Mouse (Mus musculus): ENCODE measurements around the gene Eef1akmt3. TPM values are rescaled to one million over a fixed set of nuclear protein-coding genes. Genes with fewer than 3 reads are reported as not detected.
A peak's percentile ranks its signal among the peaks of the same experiment; 100 is the strongest.

The Eef1akmt3 gene
- polyA plus RNA-seq, 1 experiment from 2014 or later, result 0.29 TPM

DNA sequence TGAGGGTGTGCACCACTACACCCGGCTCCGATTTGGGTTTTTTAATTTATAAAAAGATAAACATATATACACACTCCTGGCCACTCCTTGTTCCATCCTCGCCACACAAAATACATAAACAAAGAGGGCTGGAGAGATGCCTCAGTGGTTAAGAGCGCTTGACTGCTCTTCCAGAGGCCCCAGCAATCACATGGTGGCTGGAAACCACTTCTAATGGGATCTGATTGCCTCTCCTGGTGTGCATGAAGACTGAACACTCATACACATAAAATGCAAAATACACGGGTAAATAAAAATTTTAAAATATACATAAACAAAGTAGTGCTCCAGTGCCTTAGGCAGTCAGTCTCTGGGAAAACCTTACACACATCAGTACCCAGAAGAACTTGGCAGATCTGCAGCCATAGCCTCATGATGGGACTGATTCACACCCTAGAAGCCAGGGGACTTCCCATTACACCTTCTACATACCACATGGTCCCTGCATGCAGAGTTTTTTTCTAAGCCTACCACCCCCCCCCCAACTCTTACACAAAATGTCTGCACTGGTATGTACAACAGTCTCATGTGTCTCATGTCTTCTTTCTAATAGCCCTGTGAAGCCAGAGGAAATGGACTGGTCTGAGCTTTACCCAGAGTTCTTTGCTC, 1.3 kb upstream of the Eef1akmt3 start:
- Histone ChIP-seq H3K4me2 (ENCODE audit: low read depth, low read length) (peak overlapping the region; percentile 85), H3K36me3 (replicated peaks; ENCODE audit: control insufficient read depth, insufficient read depth, low read depth, low read length) (peaks cover 3% of the 10 kb centered on the region), H3K9me3 (replicated peaks; ENCODE audit: control insufficient read depth, low read length) (no peaks in the 10 kb centered on the region), H3K27me3 (ENCODE audit: control insufficient read depth, insufficient read depth, low read length) (no peaks in the 10 kb centered on the region; the same call in none of the 2 replicates), H3K4me1 (ENCODE audit: control insufficient read depth, insufficient read depth, low read length) (no peaks in the 10 kb centered on the region), H3K4me3 (ENCODE audit: low read depth, low read length) (peak overlapping the region; percentile 78), H3K9ac (replicated peaks; ENCODE audit: low read length) (peak overlapping the region; percentile 72), H3K27ac (replicated peaks; ENCODE audit: low read depth, low read length) (no peak overlapping the region)
- DNase-seq (ENCODE audit: low spot score) (no peak), ATAC-seq (replicated peaks; ENCODE audit: insufficient number of reproducible peaks, low FRiP score, low TSS enrichment, low read depth) (no peak)
- 23% methylated on average over 5 of the region's 5 CpGs for WGBS

DNA sequence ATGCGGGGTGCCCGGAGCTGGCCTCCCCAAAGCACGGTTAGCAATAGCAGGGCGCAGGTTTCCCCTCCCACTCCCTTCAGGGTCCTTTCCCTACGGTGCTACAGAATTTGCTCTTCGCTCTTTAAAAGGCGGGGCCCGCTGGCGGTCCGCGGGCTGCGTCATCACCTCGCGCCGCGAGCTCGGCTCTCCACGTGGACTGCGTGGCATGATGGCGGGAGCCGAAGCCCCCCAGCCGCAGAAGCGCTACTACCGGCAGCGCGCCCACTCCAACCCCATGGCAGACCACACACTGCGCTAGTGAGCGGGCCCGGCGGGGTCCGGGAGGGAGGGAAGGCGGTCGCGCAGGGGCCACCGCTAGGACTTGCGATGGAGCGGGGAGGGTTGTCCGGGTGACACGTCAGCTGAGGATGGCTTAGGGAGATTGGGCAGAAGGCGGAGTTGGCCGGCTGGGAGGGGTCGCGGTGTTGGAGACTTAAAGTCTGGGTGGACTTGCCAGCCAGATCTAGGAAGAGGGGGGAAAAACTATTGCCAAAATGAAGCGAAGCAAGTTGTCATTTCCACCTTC, 543 bp upstream of the Eef1akmt3 start:
- under 1% methylated on average over 41 of the region's 44 CpGs for WGBS
- peaks cover 3% of the 10 kb centered on the region for H3K36me3 ChIP-seq (replicated peaks; ENCODE audit: control insufficient read depth, insufficient read depth, low read depth, low read length)
- no peak overlapping the region; the same call in 1 of the 2 replicates for H3K27ac ChIP-seq (replicated peaks; ENCODE audit: low read depth, low read length)

DNA sequence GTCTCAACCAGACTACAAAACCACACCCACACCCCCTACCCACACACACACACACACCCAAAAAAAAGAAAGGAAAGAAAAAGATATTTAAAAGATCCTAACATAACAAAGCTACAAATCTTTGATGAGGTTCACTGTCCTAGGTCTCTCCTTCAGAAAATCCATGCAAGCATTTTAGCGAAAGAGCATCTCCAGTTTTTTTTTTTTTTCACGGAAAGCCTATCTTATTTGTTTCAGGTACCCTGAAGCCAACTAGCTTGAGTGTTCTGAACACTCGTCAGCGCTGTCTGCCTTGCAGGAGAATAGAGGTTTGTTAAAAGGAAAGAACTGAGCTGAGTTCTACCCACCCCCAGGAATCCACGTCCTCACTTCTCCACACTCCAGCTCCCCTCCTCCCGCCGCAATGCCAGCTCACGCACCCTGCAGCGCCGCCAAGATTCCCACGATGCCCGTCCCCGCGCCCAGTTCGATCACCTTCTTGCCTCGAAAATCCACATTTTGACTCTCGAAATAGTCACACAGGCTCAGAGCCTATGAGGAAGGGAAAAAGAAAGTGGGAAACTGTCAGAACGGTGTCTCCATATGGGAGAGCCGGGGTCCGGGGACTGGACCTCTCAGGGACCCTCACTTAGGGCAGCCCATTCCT, 621 bp downstream of the Eef1akmt3 start:
- peak overlapping the region; percentile 85 for H3K4me2 ChIP-seq (ENCODE audit: low read depth, low read length)
- peaks cover 3% of the 10 kb centered on the region for H3K36me3 ChIP-seq (replicated peaks; ENCODE audit: control insufficient read depth, insufficient read depth, low read depth, low read length)
- no peaks in the 10 kb centered on the region for H3K9me3 ChIP-seq (replicated peaks; ENCODE audit: control insufficient read depth, low read length)
- DNase-seq (ENCODE audit: low spot score) (peak; percentile 16), ATAC-seq (replicated peaks; ENCODE audit: insufficient number of reproducible peaks, low FRiP score, low TSS enrichment, low read depth) (peak; percentile 44)
- WGBS, result 2% methylated on average over 20 of the region's 20 CpGs
- H3K27me3 ChIP-seq (ENCODE audit: control insufficient read depth, insufficient read depth, low read length), result no peaks in the 10 kb centered on the region
- H3K27ac ChIP-seq (replicated peaks; ENCODE audit: low read depth, low read length), result no peak overlapping the region
- peak overlapping the region; percentile 78 for H3K4me3 ChIP-seq (ENCODE audit: low read depth, low read length)
- H3K9ac ChIP-seq (replicated peaks; ENCODE audit: low read length), result peak overlapping the region; percentile 72
- H3K4me1 ChIP-seq (ENCODE audit: control insufficient read depth, insufficient read depth, low read length), result no peaks in the 10 kb centered on the region

More for the DNA sequence above, 543 bp upstream of the Eef1akmt3 start:
- peak; percentile 94 for DNase-seq (ENCODE audit: low spot score)
- peak overlapping the region; percentile 85 for H3K4me2 ChIP-seq (ENCODE audit: low read depth, low read length)
- H3K27me3 ChIP-seq (ENCODE audit: control insufficient read depth, insufficient read depth, low read length), result no peaks in the 10 kb centered on the region
- H3K9me3 ChIP-seq (replicated peaks; ENCODE audit: control insufficient read depth, low read length), result no peaks in the 10 kb centered on the region
- H3K4me3 ChIP-seq (ENCODE audit: low read depth, low read length), result peak overlapping the region; percentile 78
- peak; percentile 82 for ATAC-seq (replicated peaks; ENCODE audit: insufficient number of reproducible peaks, low FRiP score, low TSS enrichment, low read depth)
- peak overlapping the region; percentile 72 for H3K9ac ChIP-seq (replicated peaks; ENCODE audit: low read length)
- H3K4me1 ChIP-seq (ENCODE audit: control insufficient read depth, insufficient read depth, low read length), result no peaks in the 10 kb centered on the region

DNA sequence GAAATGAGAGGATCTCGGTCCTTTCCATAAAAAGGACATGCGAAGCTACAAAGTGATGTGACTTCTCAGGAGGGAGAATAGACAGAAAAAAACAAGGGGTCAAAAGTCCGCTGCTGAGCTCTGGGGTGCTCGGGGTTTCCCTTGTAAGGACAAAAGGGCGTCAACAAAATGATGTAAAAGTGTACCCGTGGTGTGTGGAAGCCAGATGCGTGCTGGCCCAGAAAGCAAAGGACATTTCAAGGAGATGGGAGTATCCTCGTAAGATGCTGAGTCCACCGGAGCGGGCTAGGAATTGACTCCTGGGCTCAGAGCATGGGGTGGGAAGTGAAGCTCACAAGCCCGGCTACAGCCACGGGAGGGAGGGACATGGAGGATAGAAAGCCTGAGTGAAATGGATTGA, 3.7 kb downstream of the Eef1akmt3 start:
- Histone ChIP-seq H3K9ac (replicated peaks; ENCODE audit: low read length) (no peak overlapping the region), H3K4me3 (ENCODE audit: low read depth, low read length) (no peak overlapping the region), H3K27ac (replicated peaks; ENCODE audit: low read depth, low read length) (no peak overlapping the region), H3K36me3 (replicated peaks; ENCODE audit: control insufficient read depth, insufficient read depth, low read depth, low read length) (no peaks in the 10 kb centered on the region), H3K4me1 (ENCODE audit: control insufficient read depth, insufficient read depth, low read length) (no peaks in the 10 kb centered on the region), H3K27me3 (ENCODE audit: control insufficient read depth, insufficient read depth, low read length) (no peaks in the 10 kb centered on the region), H3K9me3 (replicated peaks; ENCODE audit: control insufficient read depth, low read length) (no peaks in the 10 kb centered on the region), H3K4me2 (ENCODE audit: low read depth, low read length) (no peak overlapping the region)
- no peak for DNase-seq (ENCODE audit: low spot score)
- no peak for ATAC-seq (replicated peaks; ENCODE audit: insufficient number of reproducible peaks, low FRiP score, low TSS enrichment, low read depth)
- 80% methylated on average over 12 of the region's 12 CpGs for WGBS

DNA sequence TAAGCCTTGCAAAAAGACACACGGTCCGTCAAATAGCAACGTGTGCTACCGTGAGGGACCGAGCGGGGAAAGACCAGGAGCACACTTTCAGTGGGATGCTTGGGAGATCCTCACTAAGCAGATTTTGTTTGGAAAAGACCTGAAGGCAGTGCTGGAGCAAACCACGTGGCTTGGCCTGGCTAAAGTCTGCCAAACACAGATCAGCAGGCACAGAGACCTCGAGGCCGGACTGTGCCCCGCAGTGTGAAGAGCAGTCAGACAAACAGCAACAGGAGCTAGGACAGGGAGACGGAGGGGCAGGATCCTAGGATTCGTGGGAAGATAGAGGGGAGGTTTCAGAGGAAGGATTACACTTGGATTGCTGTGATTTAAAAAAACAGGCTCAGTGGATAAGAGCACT, 5.0 kb downstream of the Eef1akmt3 start:
- no peaks in the 10 kb centered on the region for H3K4me1 ChIP-seq (ENCODE audit: control insufficient read depth, insufficient read depth, low read length)
- no peak overlapping the region for H3K27ac ChIP-seq (replicated peaks; ENCODE audit: low read depth, low read length)
- H3K4me3 ChIP-seq (ENCODE audit: low read depth, low read length), result no peak overlapping the region
- H3K36me3 ChIP-seq (replicated peaks; ENCODE audit: control insufficient read depth, insufficient read depth, low read depth, low read length), result no peaks in the 10 kb centered on the region
- DNase-seq (ENCODE audit: low spot score) (no peak), ATAC-seq (replicated peaks; ENCODE audit: insufficient number of reproducible peaks, low FRiP score, low TSS enrichment, low read depth) (no peak)
- no peak overlapping the region for H3K4me2 ChIP-seq (ENCODE audit: low read depth, low read length)
- no peaks in the 10 kb centered on the region for H3K9me3 ChIP-seq (replicated peaks; ENCODE audit: control insufficient read depth, low read length)
- H3K27me3 ChIP-seq (ENCODE audit: control insufficient read depth, insufficient read depth, low read length), result no peaks in the 10 kb centered on the region
- 83% methylated on average over 12 of the region's 12 CpGs for WGBS
- H3K9ac ChIP-seq (replicated peaks; ENCODE audit: low read length), result no peak overlapping the region

DNA sequence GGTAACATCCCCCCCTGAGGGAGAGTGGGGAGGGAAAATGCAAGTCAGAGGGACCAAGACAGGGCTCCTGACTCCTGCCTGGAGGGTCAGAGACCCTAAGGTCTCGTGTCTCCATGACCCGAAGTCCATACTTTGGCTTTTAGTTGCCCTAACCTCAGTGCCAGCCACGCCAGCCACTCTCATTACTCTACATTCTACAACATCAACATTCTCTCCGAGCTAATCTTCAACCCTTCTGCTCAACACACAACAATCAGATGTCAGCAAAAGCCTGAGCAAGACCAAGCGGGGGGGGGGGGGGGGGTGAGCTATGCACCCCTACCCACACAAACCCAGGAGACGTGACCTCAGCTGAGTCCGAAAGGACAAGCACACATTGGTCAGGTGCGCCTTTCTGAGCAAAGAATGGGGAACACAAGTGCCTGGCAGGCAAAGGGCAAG, 8.0 kb downstream of the Eef1akmt3 start:
- Histone ChIP-seq H3K9ac (replicated peaks; ENCODE audit: low read length) (no peak overlapping the region), H3K4me2 (ENCODE audit: low read depth, low read length) (no peak overlapping the region), H3K27ac (replicated peaks; ENCODE audit: low read depth, low read length) (no peak overlapping the region), H3K36me3 (replicated peaks; ENCODE audit: control insufficient read depth, insufficient read depth, low read depth, low read length) (0 out of 2 replicates have a peak, but pooled peaks cover 2% of the 10 kb centered on the region), H3K9me3 (replicated peaks; ENCODE audit: control insufficient read depth, low read length) (no peaks in the 10 kb centered on the region), H3K4me3 (ENCODE audit: low read depth, low read length) (no peak overlapping the region), H3K27me3 (ENCODE audit: control insufficient read depth, insufficient read depth, low read length) (no peaks in the 10 kb centered on the region), H3K4me1 (ENCODE audit: control insufficient read depth, insufficient read depth, low read length) (no peaks in the 10 kb centered on the region)
- 81% methylated on average over 8 of the region's 8 CpGs for WGBS
- ATAC-seq (replicated peaks; ENCODE audit: insufficient number of reproducible peaks, low FRiP score, low TSS enrichment, low read depth) (no peak), DNase-seq (ENCODE audit: low spot score) (no peak)

DNA sequence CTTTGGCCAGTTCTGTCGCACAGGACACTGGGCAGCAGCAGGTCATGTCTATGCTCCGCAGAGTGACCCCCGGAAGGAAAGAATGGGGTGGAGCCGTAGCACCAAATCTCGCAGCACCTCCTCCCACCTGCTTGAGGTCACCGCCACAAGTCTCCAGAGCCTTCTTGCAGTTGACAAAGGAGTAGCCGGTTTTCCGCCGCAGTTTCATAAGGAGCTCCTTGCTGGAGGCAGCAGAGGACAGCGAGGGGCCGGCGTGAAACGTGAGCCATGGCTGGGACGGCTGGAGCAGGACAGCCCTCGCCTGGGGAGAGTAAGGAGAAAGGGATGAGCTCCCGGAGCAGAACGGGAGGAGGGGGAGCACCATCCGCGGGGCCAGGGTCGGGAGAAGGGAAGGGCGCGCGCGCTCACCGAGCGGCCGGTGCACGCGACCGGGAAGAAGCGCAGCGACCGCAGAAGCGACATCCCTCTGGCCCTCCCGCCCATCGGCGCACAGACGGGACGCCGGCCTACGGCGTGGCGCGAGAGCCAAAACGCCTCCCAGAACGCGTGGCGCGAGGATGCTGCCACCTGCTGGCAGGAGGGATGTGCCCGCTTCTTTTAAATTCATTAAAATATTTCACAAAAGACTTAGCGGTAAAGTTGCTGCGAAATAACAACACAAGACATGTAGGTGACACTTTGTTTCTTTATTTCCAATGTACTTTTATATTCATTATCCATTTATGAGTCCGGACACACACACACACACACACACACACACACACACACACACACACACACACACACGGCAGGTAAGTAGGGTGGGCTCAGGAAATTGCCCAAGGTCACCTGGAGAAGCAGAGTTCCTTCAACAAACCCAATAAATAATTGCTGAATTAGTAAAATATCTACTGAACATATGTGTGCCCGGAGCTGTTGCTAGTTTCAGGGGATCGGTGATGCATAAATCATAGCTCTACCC, 10.7 kb downstream of the Eef1akmt3 start, which contains the start of gene Tsfm:
TSS of gene Tsfm (minus strand) at position 505 of the 961 bp plus-strand sequence.
- no peaks in the 10 kb centered on the region for H3K27me3 ChIP-seq (ENCODE audit: control insufficient read depth, insufficient read depth, low read length)
- H3K9me3 ChIP-seq (replicated peaks; ENCODE audit: control insufficient read depth, low read length), result no peaks in the 10 kb centered on the region
- WGBS, result 5% methylated on average over 56 of the region's 56 CpGs
- H3K36me3 ChIP-seq (replicated peaks; ENCODE audit: control insufficient read depth, insufficient read depth, low read depth, low read length), result peaks cover 8% of the 10 kb centered on the region
- H3K4me2 ChIP-seq (ENCODE audit: low read depth, low read length), result peak within 1 kb of the TSS; percentile 76
- peak within 1 kb of the TSS; percentile 85 for H3K9ac ChIP-seq (replicated peaks; ENCODE audit: low read length)
- H3K4me3 ChIP-seq (ENCODE audit: low read depth, low read length), result peak within 1 kb of the TSS; percentile 89
- no peaks in the 10 kb centered on the region for H3K4me1 ChIP-seq (ENCODE audit: control insufficient read depth, insufficient read depth, low read length)
- peak; percentile 86 for ATAC-seq (replicated peaks; ENCODE audit: insufficient number of reproducible peaks, low FRiP score, low TSS enrichment, low read depth)
- peak; percentile 95 for DNase-seq (ENCODE audit: low spot score)
- H3K27ac ChIP-seq (replicated peaks; ENCODE audit: low read depth, low read length), result peak within 1 kb of the TSS; percentile 80
